Mouse (Mus musculus): ENCODE data around the gene Fez1.

Fez1 gene

DNA sequence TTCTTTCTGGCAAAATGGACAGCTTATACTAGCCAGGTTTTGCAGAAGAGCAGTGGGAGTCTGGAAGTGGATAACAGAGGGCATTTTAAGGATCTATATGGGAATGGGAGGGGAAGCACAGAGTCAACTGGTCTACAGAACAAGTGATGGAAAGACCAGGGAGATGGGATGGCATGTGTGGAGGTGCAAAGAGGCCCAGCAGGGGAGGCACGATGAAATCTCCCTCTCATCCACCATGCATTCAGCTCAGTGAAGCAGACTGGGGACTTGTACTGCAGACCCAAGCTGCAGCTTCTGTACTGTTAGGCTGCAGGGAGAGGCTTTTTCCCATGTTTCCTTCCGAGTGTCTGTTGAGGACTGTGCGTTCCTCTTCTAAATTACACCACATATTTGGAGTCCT lies 12.2 kb downstream of the Fez1 start:
- no peak for DNase-seq (ENCODE audit: low read depth)

DNA sequence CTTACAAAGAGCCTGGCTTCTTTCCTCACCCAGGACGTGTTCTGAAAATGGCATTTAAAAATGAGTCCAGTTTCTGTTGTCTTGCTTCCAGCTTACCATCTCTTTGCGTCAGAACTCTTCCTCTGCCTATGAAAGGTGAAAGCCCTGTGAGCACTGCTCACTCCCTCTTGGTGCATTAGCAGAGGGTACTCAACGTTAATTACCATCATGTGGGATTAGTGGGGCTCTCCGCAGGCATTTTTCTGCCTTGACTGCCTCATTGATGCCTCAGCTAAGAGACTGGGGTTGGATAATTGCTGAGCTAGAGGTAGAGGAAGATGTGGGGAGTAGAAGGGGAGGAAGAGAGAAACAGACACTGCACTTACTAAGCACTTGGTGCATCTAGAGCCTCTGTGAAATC lies 24.7 kb downstream of the Fez1 start:
- no peak for DNase-seq (ENCODE audit: low read depth)

DNA sequence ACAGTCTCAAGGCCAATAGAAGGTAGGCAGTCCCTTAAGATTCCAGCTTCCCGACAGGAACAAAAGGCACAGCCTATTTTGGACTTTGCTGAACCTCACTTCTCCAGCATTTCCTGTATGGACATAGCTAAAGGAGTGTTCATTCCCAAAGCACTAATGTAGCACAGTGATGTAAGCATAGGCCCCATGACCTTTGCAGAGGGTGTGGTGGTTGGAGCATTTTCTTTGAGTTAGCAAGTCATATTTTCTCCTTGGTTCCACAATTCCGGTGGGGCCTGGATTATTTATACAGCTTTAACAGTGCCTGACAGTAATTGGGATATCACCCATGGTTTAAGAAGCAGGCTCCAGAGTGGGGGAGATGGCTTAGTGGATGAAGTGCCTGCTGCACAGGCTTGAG lies 27.0 kb downstream of the Fez1 start:
- no peak for DNase-seq (ENCODE audit: low read depth)

DNA sequence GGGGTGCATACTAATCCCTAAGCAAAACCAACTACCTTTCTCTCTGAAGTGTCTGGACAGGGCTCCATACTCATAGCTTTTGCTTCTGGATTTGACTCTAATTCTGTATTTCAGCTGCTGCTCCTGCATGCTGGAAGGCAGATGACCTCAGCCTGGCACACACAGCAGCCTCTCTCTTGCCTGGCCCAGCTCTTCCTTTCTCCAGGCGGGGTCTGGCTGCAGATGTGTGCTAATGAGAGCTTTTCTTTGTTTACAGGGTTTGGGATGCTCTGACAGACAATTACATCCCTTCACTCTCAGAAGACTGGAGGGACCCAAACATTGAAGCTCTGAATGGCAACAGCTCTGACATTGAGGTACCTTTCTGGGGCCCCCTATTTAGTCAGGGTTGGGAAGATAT lies 28.4 kb downstream of the Fez1 start:
- no peak for DNase-seq (ENCODE audit: low read depth)

DNA sequence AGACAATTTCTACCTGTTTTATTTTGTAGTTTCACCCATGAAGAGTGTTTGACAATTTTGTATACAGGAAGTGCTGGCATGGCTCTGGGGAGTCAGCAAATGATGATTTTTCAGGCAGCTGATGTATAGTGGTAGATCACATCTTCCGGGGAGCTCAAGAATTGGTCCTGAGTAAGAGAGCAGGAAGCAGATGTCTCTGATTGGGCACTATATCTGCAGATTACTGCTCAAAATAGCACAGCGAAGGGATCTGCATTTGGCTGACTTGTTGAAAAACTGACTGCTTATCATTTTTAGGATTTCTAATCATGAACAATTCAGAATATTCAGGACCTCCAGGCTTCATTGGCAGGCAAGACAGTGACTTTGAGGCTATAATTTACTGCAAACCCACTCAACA lies 30.5 kb downstream of the Fez1 start:
- no peak for DNase-seq (ENCODE audit: low read depth)

DNA sequence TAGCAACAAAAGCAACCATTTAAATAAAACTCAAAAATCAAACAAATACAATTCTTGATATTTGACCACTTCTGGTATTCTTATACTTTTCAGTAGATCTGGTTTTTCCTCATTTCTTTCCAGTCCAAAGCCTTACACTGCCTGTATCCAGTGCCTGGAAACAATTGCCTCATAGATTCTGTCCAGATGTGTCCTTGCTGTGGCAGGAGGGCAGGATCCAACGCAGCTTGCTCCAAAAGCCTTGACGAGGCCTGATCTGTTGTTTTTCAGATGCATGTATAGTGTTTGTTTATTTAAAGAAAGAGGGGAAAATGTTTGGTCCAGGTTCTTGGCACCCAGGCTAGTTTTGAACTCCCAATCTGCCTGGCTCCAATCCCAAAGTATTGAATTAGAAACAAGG lies 34.7 kb downstream of the Fez1 start:
- no peak for DNase-seq (ENCODE audit: low read depth)

DNA sequence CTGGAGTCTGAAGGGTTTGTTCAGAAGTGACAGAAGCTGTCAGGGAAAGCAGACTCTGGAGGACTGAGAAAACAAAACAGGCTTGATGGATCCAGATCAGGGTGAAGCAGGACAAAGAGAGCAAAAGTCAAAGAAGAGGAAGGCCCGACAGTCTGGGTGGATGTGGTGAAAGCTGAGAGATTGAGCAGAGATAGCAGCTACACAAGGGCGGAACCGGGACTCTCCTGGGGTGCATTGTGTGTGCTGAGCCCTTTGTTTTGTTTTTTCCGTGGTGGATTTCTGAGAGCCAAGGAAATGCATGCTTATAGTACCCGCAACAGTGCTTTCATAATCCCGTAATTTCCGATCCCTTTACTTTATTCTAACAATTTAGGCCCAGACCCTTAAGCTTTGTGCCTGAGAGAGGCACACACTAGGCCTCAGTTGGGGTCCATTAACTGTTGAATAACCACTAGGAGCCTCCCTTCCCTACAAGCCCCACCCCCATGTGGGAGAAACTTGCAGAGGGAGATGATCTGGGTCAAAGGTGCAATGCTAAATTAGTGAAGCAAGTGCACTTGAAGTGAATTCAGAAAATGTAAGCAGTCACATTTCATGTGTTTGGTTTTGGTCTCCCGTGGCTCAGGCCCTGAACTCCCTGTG lies 35.9 kb downstream of the Fez1 start:
- peak; percentile 11 for DNase-seq (ENCODE audit: low read depth)

DNA sequence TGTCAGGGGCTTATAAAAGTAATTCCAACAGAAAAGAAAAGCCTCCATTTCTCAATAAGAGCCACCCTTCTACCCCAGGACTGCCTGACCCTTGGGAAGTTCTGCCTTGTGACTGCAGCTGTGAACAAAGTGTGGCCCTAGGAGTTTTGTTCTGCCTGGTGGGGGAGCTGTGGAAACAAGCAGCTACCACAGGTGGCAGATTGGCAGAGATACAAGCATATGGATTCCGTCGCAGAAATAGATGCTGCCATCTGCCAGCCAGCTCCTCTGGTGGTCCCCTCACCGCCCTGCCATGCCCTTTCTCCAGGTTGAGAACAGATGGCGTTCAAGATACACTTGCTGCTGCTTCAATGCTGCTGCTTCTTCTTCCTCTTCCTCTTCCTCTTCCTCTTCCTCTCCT lies 37.0 kb downstream of the Fez1 start:
- DNase-seq (ENCODE audit: low read depth) = no peak

DNA sequence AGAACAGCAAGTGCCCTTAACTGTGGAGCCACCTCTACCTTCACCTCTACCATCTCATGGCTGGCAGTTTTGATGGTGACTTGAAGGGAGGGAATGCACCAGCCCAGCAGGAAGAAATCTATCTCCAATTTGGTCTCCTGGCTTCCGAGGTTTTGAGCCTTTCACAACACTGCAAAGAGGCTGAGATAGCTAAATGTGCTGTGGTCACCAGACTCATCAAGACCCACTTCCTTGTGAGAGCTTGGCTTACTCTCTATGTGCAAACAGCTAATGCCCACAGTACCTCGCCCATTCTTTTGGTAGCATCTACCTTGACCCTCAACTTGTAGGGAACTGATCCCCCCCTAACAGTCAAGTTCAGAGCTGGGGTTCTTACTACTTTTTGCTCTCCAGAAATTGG lies 40.9 kb downstream of the Fez1 start:
- DNase-seq (ENCODE audit: low read depth) = no peak

DNA sequence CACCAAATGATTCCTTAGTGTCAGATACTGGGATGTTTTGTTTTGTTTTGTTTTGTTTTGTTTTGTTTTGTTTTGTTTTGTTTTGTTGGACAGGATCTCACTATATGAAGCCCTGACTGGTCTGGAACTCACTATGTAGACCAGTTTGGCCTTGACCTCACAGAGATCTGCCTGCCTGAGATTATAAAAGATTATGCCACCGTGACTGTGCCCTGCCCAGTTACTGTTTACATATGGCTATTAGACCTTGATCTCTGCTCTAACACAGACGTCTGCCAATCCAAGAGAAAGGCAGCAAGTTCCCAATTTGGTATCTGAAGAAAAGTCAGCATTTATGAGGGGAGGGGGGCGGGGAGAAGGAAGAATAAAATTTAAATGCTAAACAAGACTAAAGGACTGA lies 42.0 kb downstream of the Fez1 start:
- DNase-seq (ENCODE audit: low read depth) = no peak

DNA sequence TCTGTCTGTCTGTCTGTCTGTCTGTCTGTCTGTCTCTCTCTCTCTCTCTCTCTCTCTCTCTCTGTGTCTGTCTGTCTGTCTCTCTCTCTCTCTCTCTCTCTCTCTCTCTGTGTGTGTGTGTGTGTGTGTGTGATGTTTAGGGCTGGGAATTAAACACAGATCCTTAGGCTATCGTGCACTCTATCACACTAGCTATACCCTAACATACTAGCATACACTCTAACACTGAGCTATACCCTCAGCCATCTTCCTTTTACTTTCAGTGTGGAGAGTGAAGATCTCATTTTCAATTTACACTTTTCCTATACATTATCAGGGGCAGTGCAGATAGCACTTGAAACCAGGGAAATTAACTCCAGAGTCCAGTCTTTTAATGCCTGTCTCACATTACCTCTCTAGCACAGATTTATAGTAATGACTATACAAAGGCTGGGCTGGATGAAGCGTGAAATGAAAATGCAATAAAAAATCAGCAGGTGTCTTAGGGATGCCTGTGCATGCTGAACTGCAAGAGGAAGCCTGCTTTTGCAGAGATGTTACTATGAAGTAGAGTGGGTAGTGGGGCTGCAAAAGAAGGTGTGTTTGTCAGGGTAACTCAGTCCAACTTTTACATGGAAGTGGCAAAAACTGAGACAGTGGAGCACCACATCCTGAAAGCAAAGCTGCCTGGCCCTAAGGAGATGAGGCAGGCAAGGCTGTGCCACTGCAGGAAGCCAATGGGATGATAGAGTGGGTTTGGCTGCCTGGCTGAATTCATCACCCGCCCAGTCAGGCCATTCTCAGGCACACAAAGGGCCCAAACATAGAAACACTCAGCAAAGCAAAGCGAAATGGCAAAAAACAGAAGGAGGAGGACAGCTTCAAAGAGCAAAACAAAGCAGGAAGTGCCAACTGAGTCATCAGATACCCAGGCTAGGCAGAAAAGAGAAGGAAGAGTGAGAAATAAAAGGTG lies 43.5 kb downstream of the Fez1 start:
- no peak for DNase-seq (ENCODE audit: low read depth)

DNA sequence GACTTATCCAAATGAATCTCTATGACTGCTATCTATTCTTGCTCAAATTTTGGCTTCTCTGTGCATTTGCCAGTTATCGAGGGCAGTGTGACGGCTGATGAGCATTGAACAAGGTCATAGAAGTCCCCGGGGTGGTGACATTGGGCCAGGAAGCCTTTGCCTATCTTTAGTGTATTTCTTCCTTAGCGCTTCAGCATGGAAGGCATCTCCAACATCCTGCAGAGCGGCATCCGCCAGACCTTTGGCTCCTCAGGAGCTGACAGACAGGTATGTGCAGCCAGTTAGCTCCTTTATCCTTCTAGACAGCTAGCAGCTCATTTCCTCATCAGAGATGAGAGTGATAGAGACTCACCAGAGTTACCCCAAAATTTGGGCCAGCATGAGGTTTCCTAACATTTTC lies 47.0 kb downstream of the Fez1 start:
- no peak for DNase-seq (ENCODE audit: low read depth)

DNA sequence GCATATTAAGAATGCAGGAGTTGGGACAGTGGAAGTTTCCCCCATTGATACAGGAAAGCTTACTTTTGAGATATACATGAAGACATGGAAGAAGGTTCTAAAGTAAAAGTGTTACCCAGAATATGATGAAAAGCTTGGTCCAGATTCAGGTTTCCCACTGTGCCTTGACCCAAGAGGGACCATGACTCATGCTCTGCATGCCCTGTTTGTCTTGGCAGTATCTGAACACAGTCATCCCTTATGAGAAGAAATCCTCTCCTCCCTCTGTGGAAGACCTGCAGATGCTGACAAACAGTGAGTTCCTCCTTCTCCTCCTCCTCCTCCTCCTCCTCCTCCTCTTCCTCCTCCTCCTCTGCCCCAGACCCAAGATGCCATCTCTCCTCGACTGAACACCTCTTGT lies 48.6 kb downstream of the Fez1 start:
- no peak for DNase-seq (ENCODE audit: low read depth)

DNA sequence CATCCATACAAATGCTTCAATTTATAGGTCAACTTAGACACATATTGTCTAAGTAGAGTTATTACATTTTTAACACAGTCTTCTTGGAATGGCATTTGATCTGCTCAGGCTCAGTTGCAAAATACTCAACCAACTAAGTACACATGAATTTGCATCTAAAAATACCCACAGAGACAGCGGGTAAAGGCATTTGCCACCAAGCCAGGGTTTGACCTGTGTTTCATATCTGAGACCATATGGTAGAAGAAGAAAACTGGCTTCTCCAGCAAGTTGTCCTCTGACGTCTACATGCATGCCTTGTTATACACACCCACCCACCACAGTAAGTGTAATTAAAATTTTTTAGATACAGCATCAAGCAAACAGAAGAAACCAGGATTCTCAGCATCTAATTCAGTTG lies 52.1 kb downstream of the Fez1 start:
- no peak for DNase-seq (ENCODE audit: low read depth)

DNA sequence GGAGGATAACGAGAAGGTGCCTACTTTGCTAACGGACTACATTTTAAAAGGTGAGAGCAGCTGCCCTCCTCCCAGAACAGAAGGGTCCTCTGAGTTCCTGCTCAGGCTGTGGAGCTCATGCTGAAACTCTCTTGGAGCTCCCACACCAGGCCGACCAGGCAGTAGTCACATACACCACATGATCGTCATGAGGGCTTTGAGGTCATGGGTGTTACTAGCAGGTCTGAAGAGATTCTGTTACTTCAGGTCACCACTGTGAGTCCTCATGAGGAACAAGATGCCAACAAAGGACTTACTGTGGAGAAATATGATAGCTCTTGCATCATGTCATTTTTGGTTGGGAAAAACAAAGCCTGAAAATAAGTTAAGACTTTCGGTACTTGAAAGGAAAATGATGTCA lies 54.6 kb downstream of the Fez1 start:
- no peak for DNase-seq (ENCODE audit: low read depth)

DNA sequence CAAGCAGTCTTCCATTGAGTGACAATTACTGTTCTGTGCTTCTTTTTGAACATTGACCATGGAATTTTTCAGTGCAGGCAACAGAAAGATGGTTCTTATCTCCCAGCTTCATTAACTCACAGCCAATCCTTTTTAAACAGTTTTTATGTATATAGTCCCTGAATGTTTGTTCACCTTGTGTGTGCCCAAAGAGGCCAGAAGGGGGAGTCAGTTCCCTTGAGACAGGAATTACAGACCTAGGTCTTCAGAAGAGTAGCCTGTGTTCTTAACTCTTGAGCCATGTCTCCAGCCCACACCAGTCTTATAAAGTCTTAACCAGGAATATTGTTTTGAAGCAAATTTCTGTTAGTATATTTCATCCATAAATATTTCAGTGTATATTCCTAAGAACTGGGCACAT lies 55.1 kb downstream of the Fez1 start:
- DNase-seq (ENCODE audit: low read depth) = no peak

DNA sequence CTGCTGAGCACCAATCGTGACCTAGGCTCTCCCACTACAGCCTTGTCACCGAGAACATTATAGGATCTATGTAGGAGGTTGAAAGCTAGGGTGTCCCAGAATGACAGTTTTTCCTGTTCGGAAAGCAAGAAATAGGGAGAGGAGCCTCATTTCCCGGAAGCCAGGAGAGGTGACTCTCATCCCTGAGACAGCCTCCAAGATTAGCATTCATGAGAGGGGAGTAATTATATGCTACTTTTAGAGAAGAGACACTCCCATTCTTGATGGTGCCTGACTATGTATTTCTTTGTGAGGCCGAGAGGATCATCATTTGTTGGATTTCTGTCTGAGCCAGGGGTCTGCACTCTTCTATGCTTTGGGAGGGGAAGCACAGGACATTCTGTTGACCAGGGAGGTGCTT lies 60.0 kb downstream of the Fez1 start:
- no peak for DNase-seq (ENCODE audit: low read depth)

DNA sequence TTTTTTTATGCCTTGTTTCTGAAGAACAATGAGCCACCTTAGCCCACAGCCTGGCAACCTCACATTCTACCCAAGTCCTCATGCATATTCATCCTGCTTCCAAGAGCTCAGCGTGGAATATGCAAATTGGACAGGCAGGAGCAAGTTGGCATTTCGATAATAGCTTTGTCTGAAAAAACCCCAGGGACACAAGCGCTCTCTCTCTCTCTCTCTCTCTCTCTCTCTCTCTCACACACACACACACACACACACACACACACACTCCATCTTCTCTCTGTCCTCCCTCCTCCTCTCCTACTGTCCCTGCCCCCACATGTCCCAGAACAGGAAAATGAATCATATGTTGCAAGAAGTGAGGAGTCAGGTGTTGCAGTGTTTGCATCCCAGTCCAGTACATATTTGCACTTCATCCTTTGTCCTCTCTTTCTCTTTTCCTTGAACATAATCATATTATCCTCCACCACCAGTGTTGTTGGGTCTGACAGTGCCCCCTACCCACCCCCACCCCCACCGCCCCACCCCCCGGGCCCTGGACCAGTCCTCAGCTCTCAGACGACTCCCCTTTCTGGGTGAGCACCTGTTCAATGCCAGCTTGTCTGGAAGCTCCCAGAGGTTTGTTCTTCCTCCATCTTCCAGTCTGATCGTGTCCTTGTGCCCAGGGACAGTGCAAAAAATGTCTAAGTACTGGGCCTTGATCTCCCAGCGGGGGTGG lies 60.5 kb downstream of the Fez1 start:
- no peak for DNase-seq (ENCODE audit: low read depth)

DNA sequence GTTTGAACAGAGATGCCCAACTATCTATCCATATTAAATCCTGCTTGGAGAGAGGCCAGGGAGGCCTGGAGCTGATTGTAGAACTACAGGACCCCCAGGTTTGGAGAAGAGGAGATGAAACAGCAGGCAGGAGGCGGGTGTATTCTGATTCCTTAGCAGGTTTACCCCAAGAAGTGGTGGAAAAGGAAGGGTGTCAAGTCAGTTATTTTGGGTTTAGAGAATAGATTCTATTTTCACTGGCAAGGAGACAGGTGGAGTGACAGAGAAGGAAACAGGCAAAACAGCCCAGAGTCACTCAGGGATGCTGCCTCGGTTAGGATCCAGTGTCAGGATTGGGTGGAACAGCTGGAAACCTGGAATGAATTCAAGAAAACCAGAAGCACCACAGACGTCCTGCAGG lies 61.9 kb downstream of the Fez1 start:
- no peak for DNase-seq (ENCODE audit: low read depth)

DNA sequence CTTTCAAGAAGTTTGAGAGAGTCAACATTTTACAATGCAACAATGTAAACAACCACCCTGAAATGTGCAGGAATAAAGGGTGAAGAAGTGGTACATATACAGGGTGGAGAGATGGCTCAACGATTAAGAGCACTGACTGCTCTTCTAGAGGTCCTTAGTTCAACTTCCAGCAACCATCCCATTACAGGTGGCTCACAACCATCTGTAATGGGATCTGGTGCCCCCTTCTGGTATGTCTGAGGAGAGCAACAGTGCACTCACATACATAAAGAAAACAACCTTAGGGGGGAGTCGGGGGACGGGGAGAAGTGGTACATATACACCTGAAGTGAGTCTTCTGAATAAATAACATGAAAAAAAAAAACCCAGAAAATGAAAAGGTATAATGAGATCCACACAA lies 63.6 kb downstream of the Fez1 start:
- DNase-seq (ENCODE audit: low read depth) = peak; percentile 18

DNA sequence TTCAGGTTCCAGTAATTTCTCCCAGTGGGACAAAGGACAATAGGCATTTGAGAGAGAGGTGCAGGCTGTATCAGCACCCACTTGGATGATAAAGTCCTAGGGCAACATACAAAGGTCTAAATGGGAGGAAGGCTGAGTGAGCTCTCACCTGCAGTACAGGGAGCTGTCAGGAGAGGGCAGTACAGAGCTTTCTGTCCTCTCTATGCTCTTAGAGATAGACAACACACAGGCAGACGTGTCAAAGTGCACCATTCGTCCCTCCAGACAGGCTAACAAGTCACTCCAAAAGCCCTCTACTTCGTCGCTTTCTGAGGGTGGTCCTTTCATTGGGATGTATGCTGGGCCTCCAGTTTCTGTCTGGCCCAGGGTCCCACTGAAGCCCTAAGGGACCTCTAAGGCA lies 68.9 kb downstream of the Fez1 start:
- DNase-seq (ENCODE audit: low read depth) = peak; percentile 48

DNA sequence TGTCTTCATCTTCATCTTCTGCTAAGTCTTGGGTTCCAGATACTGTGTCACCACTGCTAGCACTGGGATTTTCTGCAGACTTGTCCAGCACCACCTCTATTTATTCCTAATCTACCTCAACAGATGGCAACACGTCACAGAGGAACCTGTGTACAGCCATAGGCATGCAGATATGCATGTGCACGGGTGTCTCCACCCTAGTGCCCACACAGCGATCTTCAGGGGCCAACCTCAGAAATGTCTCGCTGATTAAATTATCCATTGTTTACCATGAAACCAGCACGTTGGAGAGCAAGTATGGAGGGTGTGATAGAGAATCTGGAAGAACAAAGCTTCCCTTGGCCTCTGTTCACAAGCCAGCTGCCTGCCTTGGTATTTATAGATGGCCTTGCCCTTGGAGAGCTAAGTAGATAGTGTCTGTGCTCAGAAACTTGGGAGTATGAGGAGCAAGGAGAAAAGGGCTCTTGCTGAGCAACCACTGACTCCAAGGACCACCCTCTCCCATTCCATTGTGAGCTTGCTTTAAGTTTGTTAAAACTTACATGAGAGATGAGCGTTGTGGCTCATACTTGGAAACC lies 71.8 kb downstream of the Fez1 start:
- DNase-seq (ENCODE audit: low read depth) = no peak

DNA sequence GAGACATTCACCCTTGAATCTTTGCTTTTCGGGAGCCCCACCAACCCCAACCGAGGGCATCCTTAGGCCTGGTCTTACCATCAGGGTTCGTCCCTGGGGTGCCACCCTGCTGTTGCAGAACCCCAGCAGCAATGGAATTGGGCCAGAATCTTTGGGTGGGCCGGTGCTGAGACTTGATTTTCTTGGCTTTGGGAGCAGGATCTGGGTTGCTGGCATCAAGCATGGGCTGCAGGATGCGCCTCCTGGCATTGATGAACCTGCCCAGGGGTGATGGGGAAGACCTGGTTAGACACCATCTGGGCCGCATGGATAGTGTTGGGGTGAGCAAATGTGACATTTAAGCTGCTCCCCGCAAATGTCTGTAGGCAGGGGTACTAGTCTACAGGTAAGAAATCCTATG lies 72.6 kb downstream of the Fez1 start:
- no peak for DNase-seq (ENCODE audit: low read depth)
